Mouse (Mus musculus): ENCODE data around the gene Bsx. TPM values are rescaled to one million over a fixed set of nuclear protein-coding genes. Genes with fewer than 3 reads are reported as not detected.

Gene Bsx
- polyA plus RNA-seq, 1 experiment from 2014 or later: 2.7 TPM

GRCm38 (mm10) chr9:40907413-40907812 lies 33.5 kb downstream of the Bsx start:
- H3K4me3 ChIP-seq (replicated peaks): no peak overlapping the region
- H3K9me3 ChIP-seq: no peaks in the 10 kb centered on the region; the same call in 1 of the 2 replicates
- 3% methylated on average over 8 of the region's 8 CpGs for WGBS
- H3K4me2 ChIP-seq (replicated peaks): no peak overlapping the region
- ATAC-seq: no peak
- H3K9ac ChIP-seq (replicated peaks): no peak overlapping the region
- H3K27me3 ChIP-seq: peaks cover 42% of the 10 kb centered on the region
- no peak overlapping the region for H3K27ac ChIP-seq
- H3K36me3 ChIP-seq: no peaks in the 10 kb centered on the region
- peaks cover 26% of the 10 kb centered on the region for H3K4me1 ChIP-seq (replicated peaks)

GRCm38 (mm10) chr9:40908411-40908810 lies 34.5 kb downstream of the Bsx start:
- no peak overlapping the region for H3K9ac ChIP-seq (replicated peaks)
- peak overlapping the region; percentile 2 for H3K4me2 ChIP-seq (replicated peaks)
- no peak overlapping the region for H3K27ac ChIP-seq
- no peaks in the 10 kb centered on the region for H3K36me3 ChIP-seq
- H3K4me1 ChIP-seq (replicated peaks): peaks cover 26% of the 10 kb centered on the region
- ATAC-seq: no peak
- no peak overlapping the region for H3K4me3 ChIP-seq (replicated peaks)
- WGBS: 16% methylated on average over 8 of the region's 8 CpGs
- H3K9me3 ChIP-seq: no peaks in the 10 kb centered on the region; the same call in 1 of the 2 replicates
- peaks cover 42% of the 10 kb centered on the region for H3K27me3 ChIP-seq

- Histone ChIP-seq H3K27ac (no peak overlapping the region), H3K4me1 (replicated peaks) (peaks cover 26% of the 10 kb centered on the region), H3K4me3 (replicated peaks) (no peak overlapping the region), H3K9me3 (no peaks in the 10 kb centered on the region; the same call in 1 of the 2 replicates), H3K9ac (replicated peaks) (no peak overlapping the region), H3K27me3 (peaks cover 47% of the 10 kb centered on the region), H3K4me2 (replicated peaks) (peak overlapping the region; percentile 2), H3K36me3 (no peaks in the 10 kb centered on the region)
- 0 out of 2 replicates have a peak, but pooled peaks have one; percentile 24 for ATAC-seq
- WGBS: 8% methylated on average over 7 of the region's 7 CpGs
Observed at GRCm38 (mm10) chr9:40908915-40909314, 35.0 kb downstream of the Bsx start.

GRCm38 (mm10) chr9:40917871-40918613 lies 44.1 kb downstream of the Bsx start:
- Histone ChIP-seq H3K4me3 (replicated peaks) (no peak overlapping the region), H3K9ac (replicated peaks) (no peak overlapping the region), H3K27ac (no peak overlapping the region), H3K36me3 (no peaks in the 10 kb centered on the region), H3K4me2 (replicated peaks) (no peak overlapping the region), H3K4me1 (replicated peaks) (0 out of 2 replicates have a peak, but pooled peaks cover 5% of the 10 kb centered on the region), H3K27me3 (peaks cover 11% of the 10 kb centered on the region), H3K9me3 (no peaks in the 10 kb centered on the region)
- ATAC-seq: no peak
- 58% methylated on average over 12 of the region's 12 CpGs for WGBS

GRCm38 (mm10) chr9:40927351-40927980 lies 53.5 kb downstream of the Bsx start:
- 0 out of 2 replicates have a peak, but pooled peaks have one; percentile 14 for ATAC-seq
- Histone ChIP-seq H3K9me3 (no peaks in the 10 kb centered on the region), H3K4me1 (replicated peaks) (peaks cover 4% of the 10 kb centered on the region; the same call in 1 of the 2 replicates), H3K27me3 (0 out of 2 replicates have a peak, but pooled peaks cover 3% of the 10 kb centered on the region), H3K4me2 (replicated peaks) (no peak overlapping the region), H3K9ac (replicated peaks) (no peak overlapping the region), H3K4me3 (replicated peaks) (no peak overlapping the region), H3K36me3 (no peaks in the 10 kb centered on the region), H3K27ac (no peak overlapping the region)
- 70% methylated on average over 17 of the region's 17 CpGs for WGBS

Other genes with a start within 250 kb of the Bsx start
- not detected in 2 replicates for gene Gm21915, start 203.5 kb upstream of the Bsx start, polyA plus RNA-seq (2015; fragmentation: Nextera tagmentation; extraction: Ambion mirVana)
- gene Clmp, start 188.2 kb upstream of the Bsx start, polyA plus RNA-seq (2015; fragmentation: Nextera tagmentation; extraction: Ambion mirVana): 43.6 and 45.8 TPM in 2 replicates
- 2,863 and 3,076 TPM in 2 replicates for gene Hspa8, start 73.1 kb upstream of the Bsx start, polyA plus RNA-seq (2015; fragmentation: Nextera tagmentation; extraction: Ambion mirVana)
- gene Jhy, start 90.0 kb downstream of the Bsx start, polyA plus RNA-seq (2015; fragmentation: Nextera tagmentation; extraction: Ambion mirVana): 0.86 and 3.2 TPM in 2 replicates
- 0.04 and 0.19 TPM in 2 replicates for gene Crtam, start 130.5 kb downstream of the Bsx start, polyA plus RNA-seq (2015; fragmentation: Nextera tagmentation; extraction: Ambion mirVana)

All from midbrain, embryonic 13.5 days (tissue).